Mouse (Mus musculus): Measurements from ENCODE around the gene Eif4enif1. TPM values are rescaled to one million over a fixed set of nuclear protein-coding genes. Genes with fewer than 3 reads are reported as not detected.

Gene Eif4enif1
- polyA plus RNA-seq (2014; fragmentation: Illumina TruSeq; extraction: RNeasy Lipid Tissue Mini Kit (QIAGEN cat#74804); ENCODE audit: low read depth, low replicate concordance): 28.9 TPM

DNA sequence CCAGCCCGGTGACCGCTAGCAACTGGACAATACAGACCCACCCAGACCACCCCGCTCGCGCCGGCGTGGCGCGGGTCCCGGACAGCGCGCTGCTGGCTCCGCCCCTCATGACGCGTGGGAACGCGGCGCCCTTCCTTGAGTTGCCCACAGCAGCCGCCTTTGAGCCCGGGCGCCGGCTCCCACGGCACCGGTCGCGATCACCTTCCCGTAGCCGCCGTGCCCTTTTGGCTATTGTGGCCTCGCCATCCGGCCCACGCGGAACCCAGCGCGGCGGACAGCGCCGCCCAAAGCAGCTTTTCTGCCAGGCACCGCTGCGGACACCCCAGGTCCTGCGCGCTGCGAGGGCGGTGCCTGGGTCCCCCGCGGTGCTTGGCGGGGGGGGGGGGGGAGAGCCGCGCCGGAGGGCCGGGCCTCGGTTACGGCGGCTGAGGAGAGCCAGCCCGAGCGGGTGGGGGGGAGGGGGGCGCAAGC is at the start of gene Eif4enif1:
Gene Eif4enif1, plus strand, starts transcription at position 162 of the 471 bp plus-strand sequence.

DNA sequence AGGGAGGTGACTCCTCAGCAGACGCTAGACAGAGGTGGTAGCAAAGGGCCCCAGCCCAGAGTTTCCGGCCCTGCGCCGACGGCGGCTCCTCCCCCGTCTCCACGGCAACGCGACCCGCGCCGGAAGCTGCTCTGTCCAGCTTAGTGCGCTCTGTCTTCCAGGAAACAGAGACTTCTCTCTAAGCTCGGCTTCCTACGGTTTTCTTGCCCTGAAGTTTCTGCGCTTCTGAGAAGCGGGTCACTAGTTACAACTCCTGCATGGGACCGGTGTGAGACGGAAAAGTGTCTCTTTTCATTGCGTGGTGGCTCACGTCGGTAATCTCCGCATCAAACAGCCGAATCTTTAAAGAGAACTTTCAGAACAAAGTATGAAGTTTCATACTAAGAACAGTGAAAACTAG is 8.8 kb upstream of the Eif4enif1 start, which contains the start of gene Sfi1:
Gene Sfi1, minus strand, starts transcription at position 101 of the 400 bp plus-strand sequence.

DNA sequence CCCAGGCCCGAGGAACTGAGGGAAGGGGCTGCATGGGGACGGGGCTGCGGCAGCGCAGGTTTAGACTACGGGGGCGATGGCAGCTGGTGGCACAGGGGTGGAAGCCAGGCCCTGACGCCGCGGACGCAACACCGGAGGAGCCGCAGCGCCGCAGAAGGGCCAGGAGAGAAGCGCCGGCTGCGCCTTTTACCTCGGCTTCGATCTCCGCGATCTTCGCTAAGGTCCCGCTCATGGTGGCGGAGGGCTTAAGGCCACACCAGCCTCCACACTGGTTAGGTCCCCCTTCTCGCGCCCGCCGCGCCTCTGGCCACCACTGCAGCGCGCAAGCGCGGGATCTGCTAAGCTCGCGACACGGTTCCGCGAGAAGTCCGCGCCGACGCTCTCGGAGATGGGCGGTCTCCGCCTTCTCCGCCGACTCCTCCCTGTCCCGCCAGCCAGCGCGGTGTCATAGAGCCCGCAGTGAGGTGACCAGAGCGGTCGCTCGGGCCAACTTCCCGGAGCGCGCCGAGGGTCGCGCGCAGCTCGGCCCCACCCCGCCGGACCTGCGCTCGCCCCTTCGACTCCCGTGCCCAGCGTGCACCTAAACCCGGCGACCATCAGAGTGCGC is 64.0 kb downstream of the Eif4enif1 start, which contains the start of gene Drg1:
Gene Drg1, minus strand, starts transcription at position 337 of the 607 bp plus-strand sequence.

DNA sequence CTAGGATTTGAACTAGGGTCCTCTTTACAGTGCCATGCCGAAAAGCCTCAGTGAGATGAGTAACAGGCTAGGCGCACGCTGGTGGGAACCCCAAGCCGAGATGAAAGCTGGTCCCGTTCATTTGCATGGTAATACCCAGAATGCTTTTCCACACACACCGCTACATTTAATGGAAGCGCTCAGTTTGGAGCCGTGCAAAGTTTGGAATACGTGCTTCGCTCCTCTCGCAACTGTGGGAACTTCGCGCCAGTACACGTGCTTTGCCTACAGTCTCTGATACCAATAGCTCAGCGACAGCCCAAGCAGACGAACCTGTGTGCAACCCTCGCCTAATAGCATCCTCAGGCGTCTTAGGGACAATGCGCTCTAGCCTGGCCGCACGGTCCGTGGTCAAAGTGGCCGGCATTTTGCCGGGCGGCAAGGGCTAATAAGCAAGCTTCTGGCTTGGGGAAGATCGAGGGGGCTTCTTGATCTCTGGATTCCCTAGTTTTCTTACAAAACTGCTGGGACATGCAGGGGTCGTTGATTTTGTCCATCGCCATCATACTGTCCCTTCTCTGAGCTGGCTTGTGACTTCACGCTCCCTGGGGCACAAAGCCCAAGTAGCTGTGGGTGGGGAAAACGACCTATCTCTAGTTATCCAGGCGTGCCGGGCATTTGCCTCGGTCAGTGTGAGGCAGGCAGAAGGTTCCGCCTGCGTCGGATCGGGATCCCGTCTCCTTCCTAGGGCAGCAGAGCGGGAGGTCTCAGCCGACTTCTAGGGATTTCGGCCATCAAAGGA is 86.5 kb downstream of the Eif4enif1 start, which contains the start of gene Patz1:
Gene Patz1, plus strand, starts transcription at position 354 of the 781 bp plus-strand sequence.

Other genes starting within 250 kb of the Eif4enif1 start
- gene Sfi1, start 8.9 kb upstream of the Eif4enif1 start, polyA plus RNA-seq (2014; fragmentation: Illumina TruSeq; extraction: RNeasy Lipid Tissue Mini Kit (QIAGEN cat#74804); ENCODE audit: low read depth, low replicate concordance): 5.7 TPM
- gene Drg1, start 64.0 kb downstream of the Eif4enif1 start, polyA plus RNA-seq (2014; fragmentation: Illumina TruSeq; extraction: RNeasy Lipid Tissue Mini Kit (QIAGEN cat#74804); ENCODE audit: low read depth, low replicate concordance): 114 TPM
- 3.3 TPM for gene Patz1, start 86.5 kb downstream of the Eif4enif1 start, polyA plus RNA-seq (2014; fragmentation: Illumina TruSeq; extraction: RNeasy Lipid Tissue Mini Kit (QIAGEN cat#74804); ENCODE audit: low read depth, low replicate concordance)
- not detected for gene Pik3ip1, start 128.0 kb downstream of the Eif4enif1 start, polyA plus RNA-seq (2014; fragmentation: Illumina TruSeq; extraction: RNeasy Lipid Tissue Mini Kit (QIAGEN cat#74804); ENCODE audit: low read depth, low replicate concordance)
- 2.3 TPM for gene Limk2, start 206.8 kb downstream of the Eif4enif1 start, polyA plus RNA-seq (2014; fragmentation: Illumina TruSeq; extraction: RNeasy Lipid Tissue Mini Kit (QIAGEN cat#74804); ENCODE audit: low read depth, low replicate concordance)
- 18.9 TPM for gene Rnf185, start 250.0 kb downstream of the Eif4enif1 start, polyA plus RNA-seq (2014; fragmentation: Illumina TruSeq; extraction: RNeasy Lipid Tissue Mini Kit (QIAGEN cat#74804); ENCODE audit: low read depth, low replicate concordance)